Mouse (Mus musculus): Measurements from ENCODE around the gene Olfr512.

The Olfr512 gene

GRCm38 (mm10) chr7:108713020-108713419 is at the start of gene Olfr512:
Gene Olfr512, plus strand, starts transcription at chr7:108713320.
- DNase-seq: no peak

- DNase-seq: no peak
Measured at GRCm38 (mm10) chr7:108666118-108666517, 47.0 kb upstream of the Olfr512 start, which contains the start of gene Olfr510. Gene Olfr510, plus strand, starts transcription at chr7:108666418.

GRCm38 (mm10) chr7:108671058-108671457 is 42.1 kb upstream of the Olfr512 start:
- DNase-seq: no peak

GRCm38 (mm10) chr7:108678886-108679285 is 34.2 kb upstream of the Olfr512 start:
- DNase-seq: no peak

GRCm38 (mm10) chr7:108750673-108751072 is 37.6 kb downstream of the Olfr512 start, which contains the start of gene Olfr513:
Gene Olfr513, plus strand, starts transcription at chr7:108750973.
- no peak for DNase-seq

- no peak for DNase-seq
Measured at GRCm38 (mm10) chr7:108760411-108760810, 47.3 kb downstream of the Olfr512 start.
